Mouse (Mus musculus) c-Kit-negative CD71-positive TER-119-positive erythroid progenitor cells, embryonic 14.5 days (primary cell): ENCODE data around the gene C2cd3.

Source experiments
- DNase-seq: peaks from one replicate; pipeline ENCODE4 v3.0.0-alpha.2; 2013; ENCODE audit warnings: low read depth, low spot score

The C2cd3 gene

GRCm38 (mm10) chr7:100497982-100498381, 125.9 kb downstream of the C2cd3 start:
- DNase-seq = no peak

- no peak for DNase-seq
Measured at GRCm38 (mm10) chr7:100499465-100499864, 127.4 kb downstream of the C2cd3 start.

GRCm38 (mm10) chr7:100500276-100500977, 128.4 kb downstream of the C2cd3 start:
- peak; percentile 44 for DNase-seq

- no peak for DNase-seq
Measured at GRCm38 (mm10) chr7:100501027-100501843, 129.2 kb downstream of the C2cd3 start.

GRCm38 (mm10) chr7:100501844-100502373, 129.9 kb downstream of the C2cd3 start:
- no peak for DNase-seq

- no peak for DNase-seq
Measured at GRCm38 (mm10) chr7:100502374-100502922, 130.4 kb downstream of the C2cd3 start.

- DNase-seq = no peak
Measured at GRCm38 (mm10) chr7:100503076-100503475, 131.0 kb downstream of the C2cd3 start.

GRCm38 (mm10) chr7:100504740-100505487, 132.9 kb downstream of the C2cd3 start:
- no peak for DNase-seq

GRCm38 (mm10) chr7:100506494-100506893, 134.5 kb downstream of the C2cd3 start:
- DNase-seq = no peak

GRCm38 (mm10) chr7:100508670-100509069, 136.6 kb downstream of the C2cd3 start:
- no peak for DNase-seq

- DNase-seq = no peak
Measured at GRCm38 (mm10) chr7:100511602-100512001, 139.6 kb downstream of the C2cd3 start.

- no peak for DNase-seq
Measured at GRCm38 (mm10) chr7:100514573-100514972, 142.5 kb downstream of the C2cd3 start, which contains the start of gene Dnajb13. Dnajb13 (minus strand) TSS chr7:100514960.
